Mouse (Mus musculus) erythroblast, embryonic 14.5 days (primary cell): Measurements from ENCODE around the gene Lep.

Experiments used
- GATA1 ChIP-seq: IDR thresholded peaks from 2 replicates; pipeline ENCODE4 v1.6.1; 2012; ENCODE audit warnings: low read length, inconsistent platforms, mixed read lengths
- TAL1 ChIP-seq: IDR thresholded peaks from 3 replicates; pipeline ENCODE4 v1.6.1; 2012; ENCODE audit warnings: low read length, inconsistent platforms, mixed read lengths

DNA sequence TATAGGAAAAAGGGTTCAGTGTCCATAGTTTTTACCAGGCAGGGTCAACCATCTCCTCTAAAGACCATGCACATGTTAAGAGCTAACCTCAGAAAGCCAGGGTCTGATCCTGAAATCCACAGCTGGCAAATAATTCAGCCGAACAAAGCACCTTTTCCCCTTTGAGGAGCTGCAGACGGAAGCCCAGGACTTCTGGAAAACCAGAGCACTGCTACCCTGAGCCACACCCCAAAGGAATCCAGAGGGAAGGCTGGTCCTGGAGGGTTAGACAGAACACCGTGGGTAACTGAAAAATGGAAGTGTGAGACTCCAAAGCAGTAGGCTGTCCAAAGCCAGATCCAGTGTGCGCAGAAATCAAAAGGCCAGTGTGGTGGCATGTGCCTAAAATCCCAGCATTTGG, 58.9 kb downstream of the Lep start:
- TF ChIP-seq GATA1: no peak
- TF ChIP-seq TAL1: no peak
